Mouse (Mus musculus): Measurements from ENCODE around the gene Doc2g.
"Not testable (repeated sequence)": the region's sequence is repeated elsewhere in the genome, so short reads cannot be mapped to it uniquely, and the experiment has no call there.

Doc2g gene

DNA sequence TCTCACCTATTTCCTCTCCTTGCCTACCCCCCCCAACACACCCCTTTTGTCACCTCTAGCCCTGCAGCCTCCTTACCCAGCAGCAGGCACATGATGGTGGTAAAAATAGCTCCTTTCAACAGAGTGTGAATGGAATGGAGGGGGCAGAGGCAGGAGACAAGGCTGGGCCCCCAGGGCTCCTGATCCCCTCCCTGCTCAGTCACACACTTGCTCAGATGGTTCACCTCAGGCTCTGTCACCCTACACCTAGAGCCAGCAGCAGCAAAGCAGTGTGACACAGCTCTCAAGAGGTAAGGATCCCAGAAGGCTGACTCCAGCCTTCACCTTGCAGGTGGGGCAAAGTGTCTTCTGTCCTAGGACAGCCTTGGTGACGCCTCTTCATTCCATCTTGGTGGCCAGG lies at the start of gene Doc2g:
TSS of gene Doc2g (plus strand) at position 202 of the 400 bp plus-strand sequence.
- no peak for DNase-seq (ENCODE audit: extremely low spot score)

- no peak for DNase-seq (ENCODE audit: extremely low spot score)
Measured at GRCm38 (mm10) chr19:3955033-3955432, 48.1 kb upstream of the Doc2g start.

- no peak for DNase-seq (ENCODE audit: extremely low spot score)
Measured at GRCm38 (mm10) chr19:3955804-3956203, 47.3 kb upstream of the Doc2g start.

DNA sequence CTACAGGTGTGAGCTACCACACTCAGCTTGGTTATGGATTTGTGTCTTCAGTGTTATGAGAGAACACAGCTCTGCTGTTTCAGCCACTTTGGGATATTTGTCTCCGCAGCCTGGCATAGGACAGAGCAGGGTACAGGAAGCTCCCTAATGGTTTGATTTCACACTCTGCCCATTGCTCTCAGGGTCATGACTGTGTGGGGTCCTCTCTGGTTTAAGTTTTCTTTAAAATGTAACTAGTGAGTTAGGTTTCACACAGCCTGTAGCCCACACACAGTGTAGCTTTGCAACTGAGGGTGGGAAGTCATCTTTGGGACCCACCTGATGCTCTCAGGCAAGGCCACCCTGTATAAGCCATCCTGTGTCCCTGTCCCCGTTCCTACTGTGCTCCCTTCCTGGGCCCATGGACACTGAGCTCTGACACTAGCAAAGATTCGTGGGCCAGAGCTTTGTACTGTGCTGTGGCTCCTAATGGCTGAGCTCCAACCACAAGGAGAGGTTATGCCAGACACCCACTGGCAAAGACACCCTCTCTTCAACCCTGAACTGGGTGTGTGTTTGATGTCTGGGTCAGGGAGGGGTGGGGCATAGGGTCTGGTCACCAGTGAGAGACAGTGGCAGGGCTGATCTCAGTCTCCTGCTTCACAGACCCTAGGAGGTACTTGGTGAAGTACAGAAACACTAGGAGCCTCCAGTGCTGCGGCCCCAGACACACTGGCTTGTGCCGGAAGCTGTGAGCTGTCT lies 45.6 kb upstream of the Doc2g start:
- not testable (repeated sequence) for DNase-seq (ENCODE audit: extremely low spot score)

DNA sequence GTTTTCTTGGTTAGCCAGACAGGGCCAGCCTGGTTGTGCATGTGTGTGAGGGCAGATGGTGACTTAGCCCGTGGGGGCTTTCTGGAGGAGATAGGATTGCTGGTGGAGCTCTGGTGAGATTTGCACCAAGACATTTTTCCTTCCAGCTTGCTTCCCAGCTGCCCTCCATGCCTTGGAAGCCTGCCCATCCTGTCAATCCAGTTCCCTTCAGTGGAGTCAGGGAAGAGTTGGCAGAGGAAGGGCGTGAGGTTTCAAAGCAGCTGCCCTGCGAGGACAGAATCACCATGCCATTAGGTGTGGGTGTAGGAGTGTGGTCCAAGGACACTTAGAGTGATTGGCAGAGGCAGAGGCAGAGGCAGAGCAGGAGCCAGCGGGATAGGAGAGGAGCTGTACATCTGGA lies 44.6 kb upstream of the Doc2g start, which contains the start of gene Aldh3b3:
TSS of gene Aldh3b3 (plus strand) at position 176 of the 400 bp plus-strand sequence.
- no peak for DNase-seq (ENCODE audit: extremely low spot score)

DNA sequence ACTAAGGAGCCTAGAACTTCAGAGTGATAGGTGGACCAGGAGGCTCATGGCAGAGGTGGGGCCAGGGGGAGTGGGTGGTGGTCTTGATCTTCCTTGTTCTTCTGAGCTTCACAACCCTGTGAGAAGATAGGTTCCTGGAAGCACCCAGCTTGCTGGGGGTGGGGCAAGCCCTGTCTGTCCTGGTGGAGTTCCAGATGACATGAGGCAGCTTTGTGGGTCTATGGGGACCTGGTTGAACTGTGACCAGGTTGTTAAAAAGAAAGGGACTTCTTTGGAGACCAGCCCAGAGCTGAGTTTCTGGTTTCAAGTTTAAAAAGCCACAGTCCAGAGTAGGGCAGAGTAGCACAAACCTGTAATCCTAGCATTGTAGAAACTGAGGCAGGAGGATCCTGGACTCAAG lies 44.1 kb upstream of the Doc2g start:
- no peak for DNase-seq (ENCODE audit: extremely low spot score)

DNA sequence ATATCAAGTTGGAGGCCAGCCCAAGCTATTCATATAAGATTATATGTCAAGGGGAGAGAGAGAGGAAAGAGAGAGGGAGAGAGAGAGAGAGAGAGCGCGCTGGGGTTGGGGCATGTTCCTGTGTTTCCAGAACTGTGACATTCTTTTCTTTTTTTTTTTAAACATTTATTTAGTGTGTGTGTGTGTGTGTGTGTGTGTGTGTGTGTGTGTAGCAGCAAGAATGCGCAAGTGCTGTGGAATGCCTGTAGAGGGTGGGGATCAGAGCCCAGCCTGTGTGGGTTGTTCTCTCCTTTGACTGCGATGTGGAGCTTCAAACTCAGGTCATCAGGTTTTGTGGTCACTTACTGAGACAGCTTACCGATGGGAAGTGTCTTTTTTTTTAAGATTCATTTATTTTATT lies 42.9 kb upstream of the Doc2g start:
- DNase-seq (ENCODE audit: extremely low spot score), result no peak

GRCm38 (mm10) chr19:3961805-3962204 lies 41.3 kb upstream of the Doc2g start:
- not testable (repeated sequence) for DNase-seq (ENCODE audit: extremely low spot score)

GRCm38 (mm10) chr19:3962469-3962868 lies 40.6 kb upstream of the Doc2g start:
- no peak for DNase-seq (ENCODE audit: extremely low spot score)

DNA sequence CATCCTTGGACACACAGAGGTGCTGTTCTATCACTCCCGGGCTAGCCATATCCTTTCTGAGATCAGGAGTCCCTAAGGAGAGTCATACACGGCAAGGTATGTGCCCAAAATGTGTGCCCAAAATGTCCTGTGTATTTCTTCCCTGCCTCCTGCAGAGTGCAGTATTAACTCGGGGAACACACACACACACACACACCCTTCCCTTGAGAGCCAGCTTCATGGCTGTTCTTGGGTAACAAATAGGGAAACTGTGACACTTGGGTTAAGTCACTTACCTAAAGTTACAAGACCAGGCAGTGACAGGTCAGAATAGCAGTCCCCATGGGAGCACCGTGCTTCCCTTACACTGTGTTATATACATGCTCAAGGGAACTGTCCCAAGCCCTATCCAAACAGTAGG lies 39.1 kb upstream of the Doc2g start:
- no peak for DNase-seq (ENCODE audit: extremely low spot score)

DNA sequence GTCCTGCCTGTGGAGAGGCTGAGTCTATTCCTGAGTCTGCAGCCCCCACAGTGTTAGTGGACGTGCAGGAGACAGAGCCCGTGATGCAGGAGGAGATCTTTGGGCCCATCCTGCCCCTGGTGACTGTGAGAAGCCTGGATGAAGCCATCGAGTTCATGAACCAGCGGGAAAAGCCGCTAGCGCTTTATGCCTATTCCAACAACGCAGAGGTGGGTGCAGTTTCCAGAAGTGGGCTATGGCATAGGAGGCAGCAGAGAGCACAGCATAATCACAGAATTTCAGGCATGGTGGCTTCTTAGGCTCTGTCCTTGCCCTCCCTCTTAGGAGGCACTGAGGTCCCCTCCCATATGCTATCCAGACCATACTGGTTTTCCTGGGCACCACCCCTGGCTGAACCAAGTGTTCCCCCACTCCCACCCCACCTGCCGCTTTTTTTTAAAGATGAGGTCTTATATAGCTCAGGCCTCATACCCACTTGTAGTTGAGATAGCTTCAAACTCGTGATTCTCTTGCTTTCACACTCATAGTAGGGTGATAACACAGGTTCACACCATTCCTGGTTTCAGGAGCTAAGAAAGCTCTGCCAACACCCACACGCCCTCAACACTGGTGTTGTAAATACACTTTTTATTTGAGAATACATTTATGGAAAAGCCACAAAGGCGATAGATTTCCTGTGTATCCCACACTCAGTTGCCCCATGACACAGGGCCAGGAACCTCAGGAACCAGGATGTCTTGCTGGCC lies 36.6 kb upstream of the Doc2g start:
- no peak for DNase-seq (ENCODE audit: extremely low spot score)

- DNase-seq (ENCODE audit: extremely low spot score), result no peak
Measured at GRCm38 (mm10) chr19:3967258-3967657, 35.9 kb upstream of the Doc2g start.

- no peak for DNase-seq (ENCODE audit: extremely low spot score)
Measured at GRCm38 (mm10) chr19:3972229-3972628, 30.9 kb upstream of the Doc2g start, which contains the start of gene Aldh3b2. Gene Aldh3b2 (plus strand): TSS chr19:3972328.

GRCm38 (mm10) chr19:3974608-3975007 lies 28.5 kb upstream of the Doc2g start:
- not testable (repeated sequence) for DNase-seq (ENCODE audit: extremely low spot score)

- DNase-seq (ENCODE audit: extremely low spot score), result no peak
Measured at GRCm38 (mm10) chr19:3975866-3976265, 27.2 kb upstream of the Doc2g start.

GRCm38 (mm10) chr19:3980309-3980708 lies 22.8 kb upstream of the Doc2g start:
- peak; percentile 83 for DNase-seq (ENCODE audit: extremely low spot score)

- DNase-seq (ENCODE audit: extremely low spot score), result no peak
Measured at GRCm38 (mm10) chr19:3980917-3981316, 22.2 kb upstream of the Doc2g start.

GRCm38 (mm10) chr19:3983527-3984200 lies 19.4 kb upstream of the Doc2g start:
- no peak for DNase-seq (ENCODE audit: extremely low spot score)

- peak; percentile 45 for DNase-seq (ENCODE audit: extremely low spot score)
Measured at GRCm38 (mm10) chr19:3985261-3985681, 17.8 kb upstream of the Doc2g start.

- DNase-seq (ENCODE audit: extremely low spot score), result peak; percentile 56
Measured at GRCm38 (mm10) chr19:3986334-3986733, 16.8 kb upstream of the Doc2g start, which contains the start of gene Acy3. Gene Acy3 (plus strand): TSS chr19:3986570.

DNA sequence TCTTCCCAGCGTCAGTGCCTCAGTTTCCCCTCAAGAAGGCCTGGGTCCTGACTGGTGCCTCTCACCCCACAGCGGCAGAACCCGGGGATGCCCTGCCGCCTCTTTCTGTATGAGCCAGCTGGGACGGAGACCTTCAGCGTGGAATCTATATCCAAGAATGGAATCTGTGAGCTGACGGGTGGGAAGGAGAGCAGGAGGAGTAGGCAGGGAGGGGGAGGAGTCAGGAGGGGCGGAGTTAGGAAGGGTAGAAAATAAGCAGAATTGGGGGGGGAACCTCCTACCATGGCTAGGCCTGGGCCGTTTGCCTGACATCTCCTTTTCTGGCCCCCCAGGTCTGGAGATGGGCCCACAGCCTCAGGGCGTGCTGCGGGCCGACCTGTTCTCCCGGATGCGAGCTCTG lies 15.0 kb upstream of the Doc2g start:
- DNase-seq (ENCODE audit: extremely low spot score), result no peak

DNA sequence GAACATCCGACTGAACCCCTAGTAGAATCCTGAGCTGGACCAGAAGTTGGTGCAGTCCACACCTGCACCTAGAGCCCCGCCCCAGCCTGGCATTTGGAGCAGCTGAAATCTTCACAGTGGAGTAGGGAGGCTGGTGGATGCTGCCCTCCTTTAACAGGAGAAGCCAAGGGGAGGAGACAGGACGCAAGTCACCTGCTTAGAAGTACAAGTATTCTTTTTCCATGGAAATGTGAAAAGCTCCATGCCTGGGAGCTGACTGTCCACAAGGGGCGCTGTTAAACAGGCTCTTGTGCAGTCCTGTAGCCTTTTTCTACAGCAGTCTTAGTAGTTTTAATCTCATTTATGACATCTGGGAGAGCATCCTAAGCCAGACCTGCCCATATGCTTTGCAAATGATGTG lies 14.4 kb upstream of the Doc2g start:
- no peak for DNase-seq (ENCODE audit: extremely low spot score)

All from embryo, embryonic 9.5 days (tissue).